Mouse (Mus musculus) heart, adult 8-10 months (tissue): Measurements from ENCODE around the gene BC017158. TPM values are rescaled to one million over a fixed set of nuclear protein-coding genes. Genes with fewer than 3 reads are reported as not detected.

Source experiments
- DNase-seq: peaks from one replicate; pipeline ENCODE4 v3.0.0; 2022; ENCODE audit warnings: low spot score
- total RNA-seq, 4 experiments: library from RNA; stranded (reverse); gene quantifications; 2 replicates each; pipeline ENCODE4 v1.2.4; 2022

BC017158 gene
- total RNA-seq, 4 experiments from 2014 or later: 5.8 to 6.9 (median 6.5) TPM

GRCm38 (mm10) chr7:128309216-128309615 is 11.2 kb upstream of the BC017158 start:
- no peak for DNase-seq

- no peak for DNase-seq
Measured at GRCm38 (mm10) chr7:128307851-128308250, 9.9 kb upstream of the BC017158 start.

- DNase-seq: no peak
Measured at GRCm38 (mm10) chr7:128304907-128305306, 6.9 kb upstream of the BC017158 start.

- no peak for DNase-seq
Measured at GRCm38 (mm10) chr7:128304198-128304597, 6.2 kb upstream of the BC017158 start.

- DNase-seq: no peak
Measured at GRCm38 (mm10) chr7:128302151-128302550, 4.2 kb upstream of the BC017158 start.

- no peak for DNase-seq
Measured at GRCm38 (mm10) chr7:128300952-128301351, 3.0 kb upstream of the BC017158 start.

- DNase-seq: no peak
Measured at GRCm38 (mm10) chr7:128298481-128299342, 742 bp upstream of the BC017158 start.

- no peak for DNase-seq
Measured at GRCm38 (mm10) chr7:128297291-128297616, 716 bp downstream of the BC017158 start.

- no peak for DNase-seq
Measured at GRCm38 (mm10) chr7:128296514-128296913, 1.5 kb downstream of the BC017158 start.

GRCm38 (mm10) chr7:128294785-128295184 is 3.2 kb downstream of the BC017158 start:
- no peak for DNase-seq

GRCm38 (mm10) chr7:128288923-128289544 is 8.9 kb downstream of the BC017158 start:
- no peak for DNase-seq

GRCm38 (mm10) chr7:128285060-128285459 is 12.9 kb downstream of the BC017158 start:
- no peak for DNase-seq

GRCm38 (mm10) chr7:128284047-128284446 is 13.9 kb downstream of the BC017158 start:
- DNase-seq: no peak

GRCm38 (mm10) chr7:128282532-128283244 is 15.3 kb downstream of the BC017158 start:
- no peak for DNase-seq

- no peak for DNase-seq
Measured at GRCm38 (mm10) chr7:128281765-128282164, 16.2 kb downstream of the BC017158 start.

GRCm38 (mm10) chr7:128279750-128280149 is 18.2 kb downstream of the BC017158 start:
- no peak for DNase-seq

- no peak for DNase-seq
Measured at GRCm38 (mm10) chr7:128276051-128276450, 21.9 kb downstream of the BC017158 start.

GRCm38 (mm10) chr7:128271496-128271895 is 26.5 kb downstream of the BC017158 start:
- DNase-seq: no peak

GRCm38 (mm10) chr7:128270431-128270850 is 27.5 kb downstream of the BC017158 start:
- DNase-seq: no peak

GRCm38 (mm10) chr7:128267813-128268212 is 30.2 kb downstream of the BC017158 start:
- DNase-seq: no peak

- no peak for DNase-seq
Measured at GRCm38 (mm10) chr7:128267391-128267790, 30.6 kb downstream of the BC017158 start.

GRCm38 (mm10) chr7:128266056-128266455 is 31.9 kb downstream of the BC017158 start:
- DNase-seq: no peak
